Mouse (Mus musculus): Measurements from ENCODE around the gene Selenok. TPM values are rescaled to one million over a fixed set of nuclear protein-coding genes. Genes with fewer than 3 reads are reported as not detected.

The Selenok gene
- polyA plus RNA-seq, 1 experiment = 14.3 TPM

DNA sequence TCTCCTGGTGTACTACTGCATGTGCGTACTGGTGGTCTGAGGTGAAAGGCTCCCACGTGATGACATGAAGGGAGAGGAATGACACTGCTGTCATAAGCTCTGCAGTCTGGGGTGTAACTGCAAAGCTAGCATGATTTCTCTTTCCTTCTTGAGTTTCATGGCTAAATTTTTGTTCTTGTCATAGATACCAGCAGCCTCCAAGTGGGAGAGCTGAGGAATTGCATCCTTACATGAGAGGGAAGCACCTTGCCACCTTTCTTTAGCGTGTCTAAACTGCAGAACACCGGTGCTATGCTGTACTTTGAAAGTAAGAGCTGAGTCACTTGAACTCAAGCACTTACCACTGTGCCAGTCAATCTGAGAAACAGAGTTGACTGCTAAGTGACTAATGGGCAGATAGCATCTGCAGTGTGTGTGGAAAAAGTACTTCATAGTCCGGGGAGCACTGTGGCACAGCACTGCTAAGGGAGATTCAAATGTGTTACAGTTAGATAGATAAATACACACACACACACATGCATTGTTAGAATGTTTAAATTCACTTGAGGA is 21.3 kb upstream of the Selenok start:
- no peaks in the 10 kb centered on the region for H3K36me3 ChIP-seq (ENCODE audit: control insufficient read depth, insufficient read depth, low read length)
- no peak overlapping the region for H3K27ac ChIP-seq (ENCODE audit: insufficient read depth, low read depth, low read length)
- no peak overlapping the region for H3K4me3 ChIP-seq (ENCODE audit: low read depth, low read length)
- no peaks in the 10 kb centered on the region for H3K4me1 ChIP-seq (ENCODE audit: control insufficient read depth, insufficient read depth, insufficient read length, low read length)
- no peaks in the 10 kb centered on the region for H3K27me3 ChIP-seq (ENCODE audit: control insufficient read depth, insufficient read depth, low read length)
- TF ChIP-seq POLR2A (IDR thresholded peaks at IDR 0.05; ENCODE audit: low read depth, low read length) (no peak), CTCF (IDR thresholded peaks at IDR 0.05; ENCODE audit: extremely low read depth, insufficient read length, insufficient replicate concordance, low read depth, low read length) (no peak)
- WGBS = 70% methylated on average over 5 of the region's 5 CpGs

- Histone ChIP-seq H3K4me3 (ENCODE audit: low read depth, low read length) (no peak overlapping the region), H3K27ac (ENCODE audit: insufficient read depth, low read depth, low read length) (no peak overlapping the region), H3K36me3 (ENCODE audit: control insufficient read depth, insufficient read depth, low read length) (no peaks in the 10 kb centered on the region), H3K4me1 (ENCODE audit: control insufficient read depth, insufficient read depth, insufficient read length, low read length) (no peaks in the 10 kb centered on the region), H3K27me3 (ENCODE audit: control insufficient read depth, insufficient read depth, low read length) (no peaks in the 10 kb centered on the region)
- 59% methylated on average over 4 of the region's 4 CpGs for WGBS
- no peak for TF ChIP-seq CTCF (IDR thresholded peaks at IDR 0.05; ENCODE audit: extremely low read depth, insufficient read length, insufficient replicate concordance, low read depth, low read length)
- no peak for TF ChIP-seq POLR2A (IDR thresholded peaks at IDR 0.05; ENCODE audit: low read depth, low read length)
Observed at GRCm38 (mm10) chr14:29950805-29951204, 17.3 kb upstream of the Selenok start.

DNA sequence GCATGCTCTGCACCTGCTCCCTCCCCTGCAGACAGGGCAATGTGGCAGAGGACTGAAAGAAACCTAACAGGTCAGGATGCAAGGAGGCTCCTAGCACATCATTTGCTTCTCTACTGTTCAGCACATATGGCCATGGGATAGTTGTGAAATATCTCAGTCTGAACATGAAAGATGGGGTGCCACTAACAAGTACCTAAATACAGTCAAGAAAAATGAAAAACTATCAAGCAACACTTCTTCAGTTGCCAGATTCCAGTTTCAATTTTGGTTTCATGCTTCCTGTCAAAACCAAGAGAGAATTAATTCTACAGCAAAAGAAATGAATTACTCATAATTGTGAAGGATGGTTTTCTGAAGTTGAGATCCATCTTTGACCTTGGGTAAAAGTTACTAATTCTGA is 10.7 kb upstream of the Selenok start:
- Histone ChIP-seq H3K27ac (ENCODE audit: insufficient read depth, low read depth, low read length) (no peak overlapping the region), H3K27me3 (ENCODE audit: control insufficient read depth, insufficient read depth, low read length) (no peaks in the 10 kb centered on the region), H3K4me3 (ENCODE audit: low read depth, low read length) (no peak overlapping the region), H3K36me3 (ENCODE audit: control insufficient read depth, insufficient read depth, low read length) (no peaks in the 10 kb centered on the region), H3K4me1 (ENCODE audit: control insufficient read depth, insufficient read depth, insufficient read length, low read length) (no peaks in the 10 kb centered on the region)
- TF ChIP-seq CTCF (IDR thresholded peaks at IDR 0.05; ENCODE audit: extremely low read depth, insufficient read length, insufficient replicate concordance, low read depth, low read length) = no peak
- TF ChIP-seq POLR2A (IDR thresholded peaks at IDR 0.05; ENCODE audit: low read depth, low read length) = no peak

- WGBS = 57% methylated on average over 7 of the region's 7 CpGs
- no peak for TF ChIP-seq POLR2A (IDR thresholded peaks at IDR 0.05; ENCODE audit: low read depth, low read length)
- H3K27ac ChIP-seq (ENCODE audit: insufficient read depth, low read depth, low read length) = peak overlapping the region; percentile 42
- H3K4me1 ChIP-seq (ENCODE audit: control insufficient read depth, insufficient read depth, insufficient read length, low read length) = peaks cover 12% of the 10 kb centered on the region; the same call in 1 of the 2 replicates
- peak overlapping the region; percentile 88 for H3K4me3 ChIP-seq (ENCODE audit: low read depth, low read length)
- peaks cover 13% of the 10 kb centered on the region for H3K36me3 ChIP-seq (ENCODE audit: control insufficient read depth, insufficient read depth, low read length)
- H3K27me3 ChIP-seq (ENCODE audit: control insufficient read depth, insufficient read depth, low read length) = no peaks in the 10 kb centered on the region
Observed at GRCm38 (mm10) chr14:29967611-29968010, 497 bp upstream of the Selenok start.

- H3K27ac ChIP-seq (ENCODE audit: insufficient read depth, low read depth, low read length) = no peak overlapping the region
- 57% methylated on average over 7 of the region's 7 CpGs for WGBS
- H3K36me3 ChIP-seq (ENCODE audit: control insufficient read depth, insufficient read depth, low read length) = peaks cover 35% of the 10 kb centered on the region
- TF ChIP-seq POLR2A (IDR thresholded peaks at IDR 0.05; ENCODE audit: low read depth, low read length) (no peak), CTCF (IDR thresholded peaks at IDR 0.05; ENCODE audit: extremely low read depth, insufficient read length, insufficient replicate concordance, low read depth, low read length) (no peak)
- H3K27me3 ChIP-seq (ENCODE audit: control insufficient read depth, insufficient read depth, low read length) = no peaks in the 10 kb centered on the region
- peaks cover 12% of the 10 kb centered on the region; the same call in 1 of the 2 replicates for H3K4me1 ChIP-seq (ENCODE audit: control insufficient read depth, insufficient read depth, insufficient read length, low read length)
- H3K4me3 ChIP-seq (ENCODE audit: low read depth, low read length) = no peak overlapping the region
Observed at GRCm38 (mm10) chr14:29971446-29971845, 3.3 kb downstream of the Selenok start.

GRCm38 (mm10) chr14:29971993-29972392 is 3.9 kb downstream of the Selenok start:
- no peak for TF ChIP-seq CTCF (IDR thresholded peaks at IDR 0.05; ENCODE audit: extremely low read depth, insufficient read length, insufficient replicate concordance, low read depth, low read length)
- TF ChIP-seq POLR2A (IDR thresholded peaks at IDR 0.05; ENCODE audit: low read depth, low read length) = no peak
- Histone ChIP-seq H3K4me1 (ENCODE audit: control insufficient read depth, insufficient read depth, insufficient read length, low read length) (peaks cover 12% of the 10 kb centered on the region; the same call in 1 of the 2 replicates), H3K27me3 (ENCODE audit: control insufficient read depth, insufficient read depth, low read length) (no peaks in the 10 kb centered on the region), H3K36me3 (ENCODE audit: control insufficient read depth, insufficient read depth, low read length) (peaks cover 35% of the 10 kb centered on the region), H3K4me3 (ENCODE audit: low read depth, low read length) (no peak overlapping the region), H3K27ac (ENCODE audit: insufficient read depth, low read depth, low read length) (no peak overlapping the region)
- WGBS = 79% methylated on average over 5 of the region's 5 CpGs

- Histone ChIP-seq H3K27me3 (ENCODE audit: control insufficient read depth, insufficient read depth, low read length) (no peaks in the 10 kb centered on the region), H3K27ac (ENCODE audit: insufficient read depth, low read depth, low read length) (no peak overlapping the region)
Observed at GRCm38 (mm10) chr14:29976927-29977326, 8.8 kb downstream of the Selenok start.

More at GRCm38 (mm10) chr14:29976927-29977326, 8.8 kb downstream of the Selenok start:
- whole genome bisulfite sequencing = 78% methylated on average over 6 of the region's 6 CpGs
- Histone ChIP-seq H3K4me1 (ENCODE audit: control insufficient read depth, insufficient read depth, insufficient read length, low read length) (no peaks in the 10 kb centered on the region), H3K36me3 (ENCODE audit: control insufficient read depth, insufficient read depth, low read length) (peaks cover 28% of the 10 kb centered on the region), H3K4me3 (ENCODE audit: low read depth, low read length) (no peak overlapping the region)
- TF ChIP-seq POLR2A (IDR thresholded peaks at IDR 0.05; ENCODE audit: low read depth, low read length) (no peak), CTCF (IDR thresholded peaks at IDR 0.05; ENCODE audit: extremely low read depth, insufficient read length, insufficient replicate concordance, low read depth, low read length) (no peak)
